Mouse (Mus musculus) layer of hippocampus, adult 11-12 months (tissue): ENCODE measurements around the gene Nr2f6.

Source experiments
- DNase-seq: peaks from one replicate; pipeline ENCODE4 v3.0.0; 2022; ENCODE audit warnings: low spot score

Nr2f6 gene

DNA sequence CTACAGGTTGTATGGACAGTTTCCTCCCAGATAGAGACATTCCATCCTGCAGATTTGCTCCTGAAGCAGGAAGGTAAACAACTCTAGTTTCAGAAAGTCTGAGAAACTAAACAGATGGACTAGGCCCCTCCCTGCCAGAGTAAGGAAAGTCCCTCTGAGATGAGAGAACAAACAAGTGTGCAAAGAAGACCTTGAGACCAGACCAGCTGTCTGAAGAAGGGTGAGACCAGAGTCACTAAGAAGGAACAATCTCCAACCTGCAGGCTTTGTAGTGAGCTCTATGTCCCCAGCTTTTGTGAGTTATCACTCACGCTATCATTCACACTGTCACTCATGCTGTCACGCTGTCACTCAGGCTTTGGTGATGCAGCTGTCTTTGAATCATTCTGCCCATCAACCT, 9.9 kb upstream of the Nr2f6 start:
- DNase-seq = no peak

DNA sequence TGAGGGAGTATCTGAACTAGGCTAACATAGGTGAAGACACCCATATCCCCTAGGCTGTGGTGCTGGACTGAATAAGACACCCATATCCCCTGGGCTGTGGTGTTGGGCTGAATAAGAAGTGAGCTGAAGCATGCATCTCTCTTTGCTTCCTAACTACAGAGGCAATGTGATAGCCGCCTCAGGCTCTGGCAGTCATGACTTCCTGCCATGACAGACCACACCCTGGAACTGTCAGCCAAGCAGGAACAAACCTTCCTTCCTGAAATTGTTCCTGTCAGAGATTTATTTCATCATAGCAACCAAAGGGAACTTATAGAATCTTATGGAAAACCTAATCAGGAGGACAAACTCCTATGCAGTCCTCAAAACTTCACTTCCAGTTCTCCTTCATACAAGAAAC, 6.5 kb upstream of the Nr2f6 start:
- DNase-seq = no peak

- DNase-seq = no peak
Measured at GRCm38 (mm10) chr8:71385212-71385835, 3.6 kb upstream of the Nr2f6 start.

DNA sequence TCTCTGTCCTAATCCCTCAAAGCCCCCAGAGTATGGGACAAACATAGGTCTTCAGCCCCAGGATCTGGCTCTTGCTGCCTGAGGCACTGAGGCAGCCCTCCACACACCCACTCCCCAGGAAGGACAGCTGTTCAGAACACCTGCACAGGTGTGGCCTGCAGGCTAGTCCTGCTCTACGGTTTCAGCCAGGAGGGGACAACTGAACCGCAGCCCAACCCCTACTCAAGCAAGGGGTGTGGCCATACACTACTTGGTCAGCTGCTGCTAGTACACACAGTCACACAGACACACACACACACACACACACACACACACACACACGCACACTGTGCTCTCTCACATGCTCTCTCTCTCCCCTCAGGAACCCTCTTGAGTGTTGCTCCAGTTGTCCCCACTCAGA, 2.1 kb upstream of the Nr2f6 start:
- DNase-seq = no peak

DNA sequence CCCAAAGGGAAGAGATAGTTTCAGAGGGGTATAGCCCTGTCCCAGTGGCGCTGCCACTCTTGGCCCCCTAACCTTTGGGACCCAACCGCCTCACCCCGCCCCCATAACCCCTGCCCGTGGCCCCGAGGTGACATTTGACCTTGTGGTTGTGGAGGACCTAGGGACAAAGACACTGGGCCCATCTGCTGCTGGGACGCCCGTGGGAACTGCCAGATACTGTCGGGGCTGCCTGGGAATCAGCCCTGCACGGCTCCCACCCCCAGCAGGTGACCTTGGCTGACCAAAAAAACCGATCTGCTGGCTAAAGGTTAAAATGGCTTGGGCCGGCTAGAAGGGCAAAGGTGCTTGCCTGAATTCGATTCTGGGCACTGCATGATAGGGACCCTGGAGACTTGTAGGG, 1.6 kb upstream of the Nr2f6 start:
- DNase-seq = peak; percentile 9

GRCm38 (mm10) chr8:71381971-71382961, 506 bp upstream of the Nr2f6 start:
- DNase-seq = peak; percentile 84

- no peak for DNase-seq
Measured at GRCm38 (mm10) chr8:71380178-71381171, 1.3 kb downstream of the Nr2f6 start.

GRCm38 (mm10) chr8:71379512-71380075, 2.2 kb downstream of the Nr2f6 start:
- DNase-seq = no peak

- no peak for DNase-seq
Measured at GRCm38 (mm10) chr8:71379008-71379407, 2.8 kb downstream of the Nr2f6 start.

- no peak for DNase-seq
Measured at GRCm38 (mm10) chr8:71376423-71377030, 5.2 kb downstream of the Nr2f6 start.

GRCm38 (mm10) chr8:71375581-71376422, 6.0 kb downstream of the Nr2f6 start:
- DNase-seq = no peak

DNA sequence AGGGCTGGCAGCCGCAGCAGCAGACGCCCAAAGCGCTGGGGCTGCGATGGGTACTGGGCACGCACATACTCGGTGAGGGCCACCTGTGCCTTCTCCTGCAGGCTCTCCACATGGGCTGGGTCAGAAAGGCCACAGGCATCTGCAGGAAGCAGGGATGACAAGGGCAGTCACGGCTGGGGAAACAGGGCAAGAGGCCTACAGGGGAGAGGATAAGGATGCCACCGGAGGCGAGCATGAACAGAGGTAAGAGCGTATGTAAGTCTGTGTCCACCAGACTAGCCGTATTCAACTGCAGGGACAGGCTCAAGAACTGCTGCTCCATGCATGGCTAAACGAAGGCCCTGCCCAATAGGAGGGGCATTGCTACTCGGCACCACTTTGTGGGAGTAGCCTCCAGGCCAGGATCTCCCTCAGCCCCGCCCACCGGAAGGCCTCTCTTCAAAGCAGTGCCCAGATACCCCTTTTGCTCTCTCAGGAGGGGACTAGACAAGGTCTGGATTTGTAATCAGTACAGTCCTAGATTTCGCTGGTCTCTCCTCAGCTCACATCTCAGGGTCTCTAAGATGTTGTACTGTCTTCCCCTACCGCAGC, 7.0 kb downstream of the Nr2f6 start:
- no peak for DNase-seq

DNA sequence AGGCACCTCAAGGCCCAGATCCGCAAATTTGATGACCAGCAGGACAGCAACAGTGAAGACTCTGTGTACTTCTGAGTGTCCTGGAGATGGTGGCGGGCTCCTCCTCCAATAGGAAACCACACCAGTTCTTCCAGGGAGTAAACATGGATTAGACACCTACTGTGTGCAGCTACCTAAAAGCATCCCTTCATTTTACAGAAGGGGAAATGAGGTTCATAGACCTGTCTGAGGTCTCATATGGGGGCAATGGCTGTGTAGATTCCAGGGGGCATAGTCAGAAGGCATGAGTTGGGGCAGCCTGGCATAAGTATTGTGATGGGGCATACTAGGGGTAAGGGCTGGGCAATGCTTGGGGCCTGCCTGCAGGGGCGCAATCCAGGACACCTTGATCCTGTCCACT, 8.8 kb downstream of the Nr2f6 start:
- no peak for DNase-seq

GRCm38 (mm10) chr8:71372427-71372826, 9.3 kb downstream of the Nr2f6 start:
- DNase-seq = no peak

DNA sequence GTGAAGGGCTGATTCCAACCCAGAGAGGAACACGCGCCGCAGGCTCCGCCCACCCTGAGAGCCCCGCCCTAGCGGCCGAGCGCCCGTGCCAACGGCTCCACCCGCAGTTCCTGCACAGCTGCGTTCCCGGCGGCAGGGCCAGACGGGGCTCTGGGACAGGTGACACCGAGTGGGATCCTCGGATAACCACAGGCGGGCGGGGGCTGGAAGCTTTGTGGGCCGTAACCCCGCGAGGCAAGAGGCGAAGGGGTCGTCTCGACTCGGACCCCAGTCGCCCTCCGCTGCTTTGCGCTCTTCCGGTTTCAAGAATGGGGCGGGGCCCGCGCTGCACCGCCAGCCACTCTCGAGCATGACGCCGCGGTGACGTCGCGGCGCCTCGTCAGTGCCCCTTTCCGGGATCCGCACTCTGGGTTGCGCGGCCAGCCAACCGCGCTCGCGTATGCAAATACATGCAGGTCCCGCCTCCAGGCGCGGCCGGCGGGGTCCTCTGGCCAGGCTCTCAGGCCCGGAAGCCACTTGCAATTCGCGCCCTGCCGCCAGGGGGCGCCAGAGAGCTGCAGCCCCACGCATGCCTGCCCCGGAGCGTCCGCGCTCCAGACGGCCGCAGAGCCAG, 10.4 kb downstream of the Nr2f6 start, which contains the start of gene Ocel1:
Ocel1 (plus strand) TSS at position 63 of the 613 bp plus-strand sequence.
- peak; percentile 99 for DNase-seq

GRCm38 (mm10) chr8:71370711-71371235, 11.0 kb downstream of the Nr2f6 start:
- no peak for DNase-seq

- DNase-seq = no peak
Measured at GRCm38 (mm10) chr8:71369040-71369718, 12.6 kb downstream of the Nr2f6 start.

DNA sequence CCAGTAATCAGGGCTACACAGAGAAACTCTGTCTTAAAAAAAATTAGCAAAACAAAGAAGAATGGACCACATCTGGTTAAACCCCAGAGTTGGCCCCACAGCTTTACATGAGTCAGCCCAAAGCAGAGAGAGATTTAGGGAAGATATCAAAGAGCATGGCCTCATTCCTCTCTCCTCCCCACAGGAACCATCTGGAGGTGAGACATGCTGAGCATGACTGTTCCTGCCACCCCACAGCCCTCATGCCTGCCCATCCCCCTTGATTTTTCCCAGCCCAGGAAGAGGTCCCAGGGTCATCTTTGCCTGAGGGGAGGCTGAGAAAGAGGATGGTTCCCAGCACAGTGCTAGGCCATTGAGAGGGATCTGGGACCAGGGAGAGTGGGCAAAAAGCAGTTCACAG, 13.4 kb downstream of the Nr2f6 start:
- DNase-seq = no peak
